Mouse (Mus musculus): Measurements from ENCODE around the gene Cgnl1. TPM values are rescaled to one million over a fixed set of nuclear protein-coding genes. Genes with fewer than 3 reads are reported as not detected.

Gene Cgnl1
- total and polyA plus RNA-seq, 3 experiments = 0.03 TPM; not detected in 2

DNA sequence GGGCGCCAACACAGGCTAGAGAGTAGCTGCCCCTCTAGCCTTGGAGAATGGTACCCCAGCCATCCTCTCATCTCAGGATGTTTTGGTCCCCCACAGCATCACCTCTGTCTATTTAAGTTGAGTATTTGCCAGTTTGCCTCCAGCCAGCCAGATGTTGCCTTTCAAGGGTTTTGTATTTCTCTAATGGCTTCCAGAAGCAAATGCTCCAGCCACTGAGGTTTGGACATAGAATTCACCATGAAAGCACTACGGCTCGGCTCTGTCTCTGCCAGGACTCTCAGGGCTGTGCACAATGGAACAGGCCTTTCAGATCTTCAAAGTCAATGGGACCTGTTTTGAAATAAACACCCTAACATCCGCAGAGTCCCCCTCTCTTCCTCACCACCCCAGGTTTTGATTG, 17.9 kb downstream of the Cgnl1 start:
- Histone ChIP-seq H3K4me1 (ENCODE audit: control insufficient read depth in 1 of 2, insufficient read depth in 2 of 2) (no peaks in the 10 kb centered on the region), H3K9me3 (replicated peaks; ENCODE audit: low read length) (no peaks in the 10 kb centered on the region), H3K9ac (ENCODE audit: insufficient read depth, low read depth) (no peak overlapping the region), H3K27me3 (replicated peaks) (peaks cover 2% of the 10 kb centered on the region), H3K27ac (ENCODE audit: insufficient read depth, low read depth) (no peak overlapping the region), H3K36me3 (replicated peaks in 1 of 2; ENCODE audit: control insufficient read depth in 1 of 2, insufficient read depth in 1 of 2, low read length in 1 of 2) (no peaks in the 10 kb centered on the region), H3K4me2 (ENCODE audit: insufficient read depth, low read depth, poor library complexity, severe bottlenecking) (no peak overlapping the region), H3K79me2 (replicated peaks; ENCODE audit: control insufficient read depth, extremely low read depth, insufficient read depth, poor library complexity, severe bottlenecking) (no peaks in the 10 kb centered on the region), H3K4me3 (replicated peaks in 1 of 3; ENCODE audit: low read depth in 2 of 3, low read length in 2 of 3, poor library complexity in 1 of 3) (no peak overlapping the region)
- no peak for DNase-seq (ENCODE audit: extremely low read depth)
- TF ChIP-seq CHD2 (IDR thresholded peaks at IDR 0.05; ENCODE audit: low read length) (no peak), JUN (IDR thresholded peaks at IDR 0.05; ENCODE audit: insufficient read depth, low read depth, low read length) (no peak), MAFK (IDR thresholded peaks at IDR 0.05; ENCODE audit: insufficient replicate concordance, low read length) (no peak), MEF2A (IDR thresholded peaks at IDR 0.05; ENCODE audit: borderline replicate concordance, low read depth, low read length) (no peak), ZNF384 (IDR thresholded peaks at IDR 0.05; ENCODE audit: low read depth, low read length) (no peak), USF1 (IDR thresholded peaks at IDR 0.05; ENCODE audit: low read depth, low read length) (no peak), ZKSCAN1 (IDR thresholded peaks at IDR 0.05; ENCODE audit: borderline replicate concordance, low read depth, low read length) (no peak), CTCF (conservative IDR thresholded peaks at IDR 0.05 in 1 of 2, IDR thresholded peaks at IDR 0.05 in 1 of 2; ENCODE audit: low read depth in 2 of 2, low read length in 2 of 2) (no peak), MYC (IDR thresholded peaks at IDR 0.05; ENCODE audit: low read depth, low read length) (no peak), JUND (conservative IDR thresholded peaks at IDR 0.05; ENCODE audit: low read depth, low read length) (no peak), E2F4 (IDR thresholded peaks at IDR 0.05; ENCODE audit: insufficient replicate concordance, low read depth, low read length) (no peak), UBTF (IDR thresholded peaks at IDR 0.05; ENCODE audit: low read depth, low read length) (no peak), ETS1 (conservative IDR thresholded peaks at IDR 0.05; ENCODE audit: low read depth, low read length) (no peak), USF2 (conservative IDR thresholded peaks at IDR 0.05; ENCODE audit: low read depth, low read length) (no peak), KAT2A (IDR thresholded peaks at IDR 0.05; ENCODE audit: insufficient replicate concordance, low read length) (no peak)
- dilution Hi-C loops (cut with MboI; ENCODE audit: extremely low pct_ligation_motif_present, extremely low pct_unique_long_range_greater_than_20kb, low sequenced_read_pairs) = no loop called here
- in situ Hi-C loops (cut with MboI; ENCODE audit: low pct_ligation_motif_present, low pct_unique_long_range_greater_than_20kb, low sequenced_read_pairs) = no loop called here

DNA sequence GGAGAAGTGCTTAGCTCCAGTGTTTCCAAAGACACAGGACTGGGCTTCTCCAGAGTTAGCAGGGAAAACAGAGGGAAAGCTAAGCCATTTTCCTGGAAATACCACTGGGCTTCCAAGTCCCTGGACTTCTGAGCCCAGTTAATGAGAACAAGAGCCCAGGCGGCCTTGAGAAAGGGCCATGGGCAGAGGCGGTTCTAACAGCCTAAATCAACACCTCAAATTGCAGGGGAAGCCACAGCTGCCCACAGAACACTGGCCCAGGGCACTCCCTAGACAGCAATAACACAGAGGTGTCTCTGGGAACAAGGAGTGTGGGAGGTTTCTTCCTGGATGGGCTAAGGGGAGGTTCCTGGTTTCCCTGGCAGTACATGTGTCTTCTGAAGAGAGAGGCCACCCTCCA, 18.3 kb downstream of the Cgnl1 start:
- H3K27me3 ChIP-seq (replicated peaks) = peaks cover 2% of the 10 kb centered on the region
- dilution Hi-C loops (cut with MboI; ENCODE audit: extremely low pct_ligation_motif_present, extremely low pct_unique_long_range_greater_than_20kb, low sequenced_read_pairs) (no loop called here), in situ Hi-C loops (cut with MboI; ENCODE audit: low pct_ligation_motif_present, low pct_unique_long_range_greater_than_20kb, low sequenced_read_pairs) (no loop called here)
- TF ChIP-seq CTCF (conservative IDR thresholded peaks at IDR 0.05 in 1 of 2, IDR thresholded peaks at IDR 0.05 in 1 of 2; ENCODE audit: low read depth in 2 of 2, low read length in 2 of 2) (no peak), HCFC1 (IDR thresholded peaks at IDR 0.05; ENCODE audit: low read depth, low read length) (no peak), RAD21 (IDR thresholded peaks at IDR 0.05; ENCODE audit: low read depth, low read length) (no peak), E2F4 (IDR thresholded peaks at IDR 0.05; ENCODE audit: insufficient replicate concordance, low read depth, low read length) (no peak), SIN3A (IDR thresholded peaks at IDR 0.05; ENCODE audit: low read length) (no peak), BHLHE40 (IDR thresholded peaks at IDR 0.05; ENCODE audit: low read depth, low read length) (no peak), ZNF384 (IDR thresholded peaks at IDR 0.05; ENCODE audit: low read depth, low read length) (no peak), IRF4 (IDR thresholded peaks at IDR 0.05; ENCODE audit: low read depth, low read length) (no peak), EP300 (IDR thresholded peaks at IDR 0.05; ENCODE audit: low read length) (no peak), MEF2A (IDR thresholded peaks at IDR 0.05; ENCODE audit: borderline replicate concordance, low read depth, low read length) (no peak), CHD1 (IDR thresholded peaks at IDR 0.05; ENCODE audit: low read depth, low read length) (no peak), MXI1 (IDR thresholded peaks at IDR 0.05; ENCODE audit: low read depth, low read length) (no peak), JUN (IDR thresholded peaks at IDR 0.05; ENCODE audit: insufficient read depth, low read depth, low read length) (no peak), ZMIZ1 (IDR thresholded peaks at IDR 0.05; ENCODE audit: low read depth, low read length) (no peak), NELFE (IDR thresholded peaks at IDR 0.05; ENCODE audit: low read depth, low read length) (no peak), GABPA (IDR thresholded peaks at IDR 0.05; ENCODE audit: insufficient replicate concordance, low read depth, low read length) (no peak)
- no peaks in the 10 kb centered on the region for H3K9me3 ChIP-seq (replicated peaks; ENCODE audit: low read length)
- no peaks in the 10 kb centered on the region for H3K4me1 ChIP-seq (ENCODE audit: control insufficient read depth in 1 of 2, insufficient read depth in 2 of 2)
- no peaks in the 10 kb centered on the region for H3K79me2 ChIP-seq (replicated peaks; ENCODE audit: control insufficient read depth, extremely low read depth, insufficient read depth, poor library complexity, severe bottlenecking)
- DNase-seq (ENCODE audit: extremely low read depth) = no peak
- H3K36me3 ChIP-seq (replicated peaks in 1 of 2; ENCODE audit: control insufficient read depth in 1 of 2, insufficient read depth in 1 of 2, low read length in 1 of 2) = no peaks in the 10 kb centered on the region
- H3K27ac ChIP-seq (ENCODE audit: insufficient read depth, low read depth) = no peak overlapping the region
- H3K9ac ChIP-seq (ENCODE audit: insufficient read depth, low read depth) = no peak overlapping the region
- H3K4me2 ChIP-seq (ENCODE audit: insufficient read depth, low read depth, poor library complexity, severe bottlenecking) = no peak overlapping the region
- no peak overlapping the region for H3K4me3 ChIP-seq (replicated peaks in 1 of 3; ENCODE audit: low read depth in 2 of 3, low read length in 2 of 3, poor library complexity in 1 of 3)
